Mouse (Mus musculus): Measurements from ENCODE around the gene Klc4.

The Klc4 gene

GRCm38 (mm10) chr17:46651755-46652547 is 6.1 kb upstream of the Klc4 start:
- DNase-seq (ENCODE audit: low spot score in 2 of 2): no peak

GRCm38 (mm10) chr17:46651292-46651691 is 5.5 kb upstream of the Klc4 start:
- peak in 1 of 2 experiments; percentile 9 for DNase-seq (ENCODE audit: low spot score in 2 of 2)

GRCm38 (mm10) chr17:46650232-46651031 is 4.6 kb upstream of the Klc4 start, which contains the start of gene Cul7:
Gene Cul7, plus strand, starts transcription at chr17:46650337.
- DNase-seq (ENCODE audit: low spot score in 2 of 2): peak; percentile 87 to 88

GRCm38 (mm10) chr17:46649811-46650210 is 4.0 kb upstream of the Klc4 start:
- DNase-seq (ENCODE audit: low spot score in 2 of 2): no peak

- DNase-seq (ENCODE audit: low spot score in 2 of 2): no peak
Measured at GRCm38 (mm10) chr17:46648436-46648835, 2.6 kb upstream of the Klc4 start.

GRCm38 (mm10) chr17:46647279-46647678 is 1.5 kb upstream of the Klc4 start:
- no peak for DNase-seq (ENCODE audit: low spot score in 2 of 2)

- DNase-seq (ENCODE audit: low spot score in 2 of 2): no peak
Measured at GRCm38 (mm10) chr17:46646322-46646662, 470 bp upstream of the Klc4 start.

GRCm38 (mm10) chr17:46644916-46645475 is 826 bp downstream of the Klc4 start:
- peak; percentile 55 to 72 for DNase-seq (ENCODE audit: low spot score in 2 of 2)

- no peak for DNase-seq (ENCODE audit: low spot score in 2 of 2)
Measured at GRCm38 (mm10) chr17:46644152-46644805, 1.5 kb downstream of the Klc4 start.

GRCm38 (mm10) chr17:46642060-46642459 is 3.8 kb downstream of the Klc4 start:
- no peak for DNase-seq (ENCODE audit: low spot score in 2 of 2)

- DNase-seq (ENCODE audit: low spot score in 2 of 2): no peak
Measured at GRCm38 (mm10) chr17:46639929-46640328, 5.9 kb downstream of the Klc4 start.

- DNase-seq (ENCODE audit: low spot score in 2 of 2): no peak
Measured at GRCm38 (mm10) chr17:46636831-46637523, 8.8 kb downstream of the Klc4 start.

- DNase-seq (ENCODE audit: low spot score in 2 of 2): peak in 1 of 2 experiments; percentile 68
Measured at GRCm38 (mm10) chr17:46629685-46630441, 16.0 kb downstream of the Klc4 start.

GRCm38 (mm10) chr17:46628791-46629684 is 16.8 kb downstream of the Klc4 start, which contains the start of gene Ptk7:
Gene Ptk7, minus strand, starts transcription at chr17:46629504.
- DNase-seq (ENCODE audit: low spot score in 2 of 2): peak; percentile 48 to 76

GRCm38 (mm10) chr17:46628471-46628790 is 17.4 kb downstream of the Klc4 start:
- DNase-seq (ENCODE audit: low spot score in 2 of 2): no peak

- DNase-seq (ENCODE audit: low spot score in 2 of 2): no peak
Measured at GRCm38 (mm10) chr17:46627409-46627808, 18.4 kb downstream of the Klc4 start.

- no peak for DNase-seq (ENCODE audit: low spot score in 2 of 2)
Measured at GRCm38 (mm10) chr17:46624598-46624997, 21.2 kb downstream of the Klc4 start.

- DNase-seq (ENCODE audit: low spot score in 2 of 2): no peak
Measured at GRCm38 (mm10) chr17:46623819-46624557, 21.8 kb downstream of the Klc4 start.

- DNase-seq (ENCODE audit: low spot score in 2 of 2): no peak
Measured at GRCm38 (mm10) chr17:46622269-46622668, 23.6 kb downstream of the Klc4 start.
